Mouse (Mus musculus) hindbrain, embryonic 11.5 days (tissue): ENCODE results near the gene Acer2. TPM values are rescaled to one million over a fixed set of nuclear protein-coding genes. Genes with fewer than 3 reads are reported as not detected.

Experiments
- ATAC-seq: fragments of 200-750 bp; cut with Nextera tagmentation; 2 replicates; pipeline ENCODE4 v1.8.0; 2017; ENCODE audit warnings: mild to moderate bottlenecking, moderate TSS enrichment, moderate library complexity; ENCODE audit not compliant: low FRiP score
- DNase-seq: peaks from one replicate; pipeline ENCODE4 v3.0.0-alpha.2; 2015; ENCODE audit warnings: low spot score
- H3K27ac ChIP-seq: fragments of 300-500 bp; sonication (generic); 2 replicates; pipeline ENCODE4 v1.5.1; 2014; ENCODE audit warnings: mild to moderate bottlenecking, low read depth, low read length
- H3K27me3 ChIP-seq: fragments of 300-500 bp; sonication (generic); 2 replicates; pipeline ENCODE4 v1.6.1; 2014; ENCODE audit warnings: mild to moderate bottlenecking, low read length, moderate library complexity, mixed read lengths; ENCODE audit not compliant: control insufficient read depth, insufficient read depth
- H3K36me3 ChIP-seq: fragments of 300-500 bp; sonication (generic); 2 replicates; pipeline ENCODE4 v1.6.1; 2014; ENCODE audit warnings: mild to moderate bottlenecking, low read length, moderate library complexity, mixed read lengths; ENCODE audit not compliant: control insufficient read depth, insufficient read depth
- H3K4me1 ChIP-seq: fragments of 300-500 bp; sonication (generic); replicated peaks from 2 replicates; pipeline ENCODE4 v1.6.1; 2014; ENCODE audit warnings: low read length, mixed read lengths; ENCODE audit not compliant: control insufficient read depth, insufficient read depth
- H3K4me2 ChIP-seq: fragments of 300-500 bp; sonication (generic); replicated peaks from 2 replicates; pipeline ENCODE4 v1.6.1; 2014; ENCODE audit warnings: mild to moderate bottlenecking, low read depth, low read length
- H3K4me3 ChIP-seq: fragments of 300-500 bp; sonication (generic); 2 replicates; pipeline ENCODE4 v1.5.1; 2014; ENCODE audit warnings: low read depth, low read length
- H3K9ac ChIP-seq: fragments of 300-500 bp; sonication (generic); 2 replicates; pipeline ENCODE4 v1.6.1; 2014; ENCODE audit warnings: low read depth, low read length
- H3K9me3 ChIP-seq: fragments of 300-500 bp; sonication (generic); 2 replicates; pipeline ENCODE4 v1.6.1; 2016; ENCODE audit warnings: low read length; ENCODE audit not compliant: control insufficient read depth
- WGBS: fragments of 180-500 bp; shearing (Covaris S2); extraction: QIAGEN DNeasy Blood & Tissue Kit; methylation state at CpG from one replicate; pipeline ENCODE4 v1.1.7; 2014; 5-methylcytosine and 5-hydroxymethylcytosine counted together
- polyA plus RNA-seq: library from polyadenylated mRNA; unstranded; fragments of >200 nt; fragmentation: Nextera tagmentation; extraction: Ambion mirVana; gene quantifications from 2 replicates; pipeline ENCODE4 v1.2.1, GENCODE M21; 2014

The Acer2 gene
- polyA plus RNA-seq, 1 experiment from 2014 or later, result 11.0 TPM

DNA sequence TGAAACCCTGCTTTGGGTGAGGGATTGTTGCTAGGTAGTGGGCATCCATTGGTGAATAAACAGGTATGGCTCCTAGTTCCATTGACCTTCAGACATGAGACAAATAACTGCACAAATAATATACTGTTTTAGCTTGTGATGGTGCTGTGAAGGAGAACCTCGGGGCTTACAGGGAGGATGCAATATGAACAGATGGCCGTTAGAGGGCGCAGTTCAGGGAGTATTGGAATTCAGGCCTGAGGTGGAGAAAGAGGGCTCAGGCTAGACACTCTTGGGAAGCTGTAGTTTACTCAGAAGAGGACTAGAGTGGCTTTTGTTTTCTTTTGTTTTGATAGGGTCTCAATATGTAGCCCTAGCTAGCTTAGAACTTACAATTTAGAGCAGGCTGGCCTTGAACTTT, 30.8 kb downstream of the Acer2 start:
- 31% methylated on average over 3 of the region's 3 CpGs for WGBS
- DNase-seq (peak; percentile 21), ATAC-seq (no peak)
- H3K4me1 ChIP-seq, result no peaks in the 10 kb centered on the region
- no peak overlapping the region for H3K27ac ChIP-seq
- H3K4me3 ChIP-seq, result no peak overlapping the region
- H3K36me3 ChIP-seq, result no peaks in the 10 kb centered on the region
- no peaks in the 10 kb centered on the region for H3K9me3 ChIP-seq
- H3K4me2 ChIP-seq, result no peak overlapping the region
- no peak overlapping the region for H3K9ac ChIP-seq
- no peaks in the 10 kb centered on the region for H3K27me3 ChIP-seq

DNA sequence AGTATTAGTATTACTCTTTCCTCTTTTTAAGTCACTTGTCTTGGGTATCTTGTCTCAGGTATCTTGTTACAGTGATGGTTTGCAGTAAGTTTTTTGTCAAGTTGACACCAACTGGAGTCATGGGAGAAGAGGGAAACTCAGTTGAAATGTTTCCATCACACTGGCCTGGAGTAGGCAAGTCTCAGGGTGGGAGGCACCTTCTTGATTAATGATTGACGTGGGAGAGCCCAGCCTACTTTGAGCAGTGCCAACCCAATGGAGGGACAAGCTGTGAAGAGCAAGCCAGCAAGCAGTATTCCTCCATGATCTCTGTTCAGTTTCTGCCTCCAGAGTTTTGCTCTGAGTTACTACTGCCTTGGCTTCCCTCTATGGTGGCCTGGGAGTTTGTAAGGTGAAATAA, 31.7 kb downstream of the Acer2 start:
- Histone ChIP-seq H3K9me3 (no peaks in the 10 kb centered on the region), H3K27ac (no peak overlapping the region), H3K36me3 (no peaks in the 10 kb centered on the region), H3K4me2 (no peak overlapping the region), H3K4me3 (no peak overlapping the region), H3K4me1 (no peaks in the 10 kb centered on the region), H3K9ac (no peak overlapping the region), H3K27me3 (no peaks in the 10 kb centered on the region)
- ATAC-seq (no peak), DNase-seq (no peak)
- WGBS, result 84% methylated on average over 1 of the region's 1 CpGs

DNA sequence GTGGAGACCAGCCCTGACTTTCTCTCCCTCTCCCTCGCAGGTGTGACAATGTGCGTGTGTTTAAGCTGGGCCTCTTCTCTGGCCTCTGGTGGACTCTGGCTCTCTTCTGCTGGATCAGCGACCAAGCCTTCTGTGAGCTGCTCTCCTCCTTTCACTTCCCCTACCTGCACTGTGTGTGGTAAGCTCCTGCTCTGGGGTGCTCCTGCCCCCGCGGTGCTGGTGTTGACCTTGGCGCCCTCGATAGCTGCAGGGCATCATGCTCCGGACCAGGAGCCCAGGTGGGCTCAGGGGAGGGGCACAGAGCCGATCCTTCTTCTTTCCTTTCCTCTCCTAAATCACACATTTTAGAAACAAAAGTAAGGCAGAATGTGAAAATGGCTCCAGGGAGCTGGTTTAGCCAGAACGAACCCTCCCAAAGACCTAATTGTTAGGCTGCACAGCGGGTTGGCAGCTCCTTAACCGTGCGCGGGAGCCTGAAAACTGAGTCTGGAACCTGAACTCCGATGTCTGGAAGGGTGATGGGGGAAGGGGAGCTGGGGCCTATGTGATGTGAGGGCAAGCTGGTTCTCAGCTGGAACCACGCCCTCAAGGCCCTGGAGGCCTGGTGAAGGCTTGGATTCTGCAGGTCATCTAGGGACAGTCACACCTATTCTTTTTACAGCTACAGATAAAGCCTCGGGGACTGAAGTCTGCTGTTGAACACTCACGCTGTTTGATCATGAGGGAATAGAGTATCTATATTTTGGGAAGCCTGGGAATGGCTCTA, 37.6 kb downstream of the Acer2 start:
- no peaks in the 10 kb centered on the region for H3K4me1 ChIP-seq
- ATAC-seq (no peak), DNase-seq (peak; percentile 38)
- H3K4me3 ChIP-seq, result no peak overlapping the region
- no peaks in the 10 kb centered on the region for H3K9me3 ChIP-seq
- H3K27me3 ChIP-seq, result no peaks in the 10 kb centered on the region
- H3K27ac ChIP-seq, result no peak overlapping the region
- no peak overlapping the region for H3K4me2 ChIP-seq
- no peak overlapping the region for H3K9ac ChIP-seq
- H3K36me3 ChIP-seq, result no peaks in the 10 kb centered on the region
- WGBS, result 12% methylated on average over 18 of the region's 18 CpGs

DNA sequence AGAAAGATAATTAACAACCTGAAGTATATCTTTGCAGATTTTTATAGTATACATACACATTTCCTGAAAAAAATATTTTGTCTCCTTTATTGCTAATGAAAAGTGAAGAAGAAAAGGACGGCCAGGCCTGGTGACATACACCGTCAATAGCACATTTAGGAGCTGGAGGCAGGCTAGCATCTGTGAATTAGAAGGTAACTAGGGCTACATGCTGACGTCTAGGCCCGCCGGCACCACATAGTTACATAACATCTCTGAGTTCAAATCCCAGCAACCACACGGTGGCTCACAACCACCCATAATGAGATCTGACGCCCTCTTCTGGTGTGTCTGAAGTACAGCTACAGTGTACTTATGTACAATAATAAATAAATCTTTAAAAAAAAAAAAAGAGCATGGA, 38.6 kb downstream of the Acer2 start:
- H3K27me3 ChIP-seq, result no peaks in the 10 kb centered on the region
- no peak for ATAC-seq
- no peak overlapping the region for H3K4me2 ChIP-seq
- H3K4me3 ChIP-seq, result no peak overlapping the region
- H3K27ac ChIP-seq, result no peak overlapping the region
- no peaks in the 10 kb centered on the region for H3K9me3 ChIP-seq
- DNase-seq, result no peak
- 74% methylated on average over 7 of the region's 7 CpGs for WGBS
- H3K36me3 ChIP-seq, result no peaks in the 10 kb centered on the region
- H3K9ac ChIP-seq, result no peak overlapping the region
- H3K4me1 ChIP-seq, result no peaks in the 10 kb centered on the region

DNA sequence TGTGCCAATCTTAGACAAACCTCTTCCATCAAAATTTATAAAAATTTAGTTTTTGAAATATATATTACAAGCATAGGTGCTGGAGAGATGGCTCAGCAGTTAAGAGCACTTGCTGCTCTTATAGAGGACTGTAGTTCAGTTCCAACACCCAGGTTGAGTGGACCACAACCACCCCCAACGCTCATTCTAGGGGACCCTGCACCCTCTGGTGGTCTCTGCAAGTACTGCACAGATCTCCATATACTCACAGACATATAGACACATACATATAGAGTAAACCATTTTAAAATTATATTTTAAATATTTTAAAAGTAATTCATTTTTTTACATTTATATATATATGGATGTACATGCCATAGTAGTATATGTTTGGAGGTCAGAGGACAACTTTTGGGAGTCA, 41.9 kb downstream of the Acer2 start:
- 63% methylated on average over 1 of the region's 1 CpGs for WGBS
- ATAC-seq (no peak), DNase-seq (no peak)
- no peak overlapping the region for H3K9ac ChIP-seq
- no peaks in the 10 kb centered on the region for H3K36me3 ChIP-seq
- H3K4me1 ChIP-seq, result no peaks in the 10 kb centered on the region
- no peak overlapping the region for H3K4me2 ChIP-seq
- H3K9me3 ChIP-seq, result no peaks in the 10 kb centered on the region
- no peak overlapping the region for H3K27ac ChIP-seq
- no peaks in the 10 kb centered on the region for H3K27me3 ChIP-seq
- no peak overlapping the region for H3K4me3 ChIP-seq

DNA sequence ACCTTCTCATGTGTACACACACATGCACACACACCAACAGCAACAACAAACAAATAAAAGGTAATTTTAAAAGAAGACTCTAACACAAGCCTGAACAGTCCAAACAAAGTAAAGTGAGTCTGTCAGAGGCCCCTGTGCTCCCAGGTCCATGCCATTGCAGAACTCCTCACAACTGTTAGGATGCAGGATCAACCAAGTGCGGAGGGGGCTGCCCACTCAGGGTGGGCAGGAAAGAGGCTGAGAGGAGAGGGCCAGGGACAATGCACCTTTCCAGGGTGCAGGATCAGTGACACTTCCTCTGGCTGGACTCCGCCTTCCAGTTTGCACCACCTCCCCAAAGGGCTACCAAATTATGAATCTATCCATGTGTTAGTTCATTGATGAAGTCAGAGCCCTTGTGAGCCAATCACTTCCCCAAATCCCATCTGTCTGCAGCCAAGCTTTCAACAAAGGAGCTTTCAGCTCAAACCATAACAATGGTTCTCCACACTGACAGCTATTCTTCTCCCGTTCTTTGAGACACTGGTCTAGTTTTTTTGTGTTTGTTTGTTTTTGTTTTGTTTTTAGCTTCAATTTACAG, 49.4 kb downstream of the Acer2 start:
- WGBS, result 61% methylated on average over 3 of the region's 3 CpGs
- Histone ChIP-seq H3K9me3 (no peaks in the 10 kb centered on the region), H3K27ac (no peak overlapping the region), H3K4me2 (no peak overlapping the region), H3K9ac (no peak overlapping the region), H3K27me3 (no peaks in the 10 kb centered on the region), H3K4me3 (no peak overlapping the region), H3K4me1 (no peaks in the 10 kb centered on the region), H3K36me3 (no peaks in the 10 kb centered on the region)
- peak; percentile 34 for DNase-seq
- peak; percentile 38; the same call in 1 of the 2 replicates for ATAC-seq

DNA sequence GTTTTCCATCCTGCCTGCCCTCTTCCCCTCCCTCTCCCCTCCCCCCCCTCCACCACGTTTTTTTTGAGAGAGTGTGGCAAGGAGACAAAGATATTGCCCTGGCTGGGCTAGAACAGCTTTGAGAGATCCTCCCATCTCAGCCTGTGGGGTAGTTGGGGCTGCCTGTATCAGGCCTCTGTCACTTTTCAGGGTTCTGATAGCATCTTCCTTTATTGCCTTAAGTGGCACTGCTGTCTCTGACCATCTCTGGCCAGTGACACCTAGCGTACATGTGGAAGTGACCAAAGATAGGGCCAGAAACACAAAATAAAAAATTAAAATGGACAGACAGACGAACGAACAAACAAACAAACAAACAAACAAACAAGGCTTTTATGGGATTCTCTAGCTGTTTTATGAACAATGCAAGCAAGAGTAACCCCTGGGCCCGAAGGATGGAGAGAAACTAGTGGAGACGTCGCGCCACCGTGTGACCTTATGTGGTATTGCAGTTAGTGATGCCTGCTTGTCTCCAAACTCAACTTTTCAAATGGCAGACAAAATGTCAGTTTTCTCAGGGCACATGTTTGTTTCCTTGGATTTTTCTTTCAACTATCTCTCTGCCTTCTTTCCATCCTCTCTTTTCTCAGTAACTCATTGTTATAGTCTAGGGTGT, 50.7 kb downstream of the Acer2 start:
- no peak overlapping the region for H3K4me2 ChIP-seq
- no peak overlapping the region for H3K4me3 ChIP-seq
- H3K9ac ChIP-seq, result 0 out of 2 replicates have a peak overlapping the region, but pooled peaks have one; percentile 16
- no peaks in the 10 kb centered on the region for H3K27me3 ChIP-seq
- no peak overlapping the region for H3K27ac ChIP-seq
- 10% methylated on average over 9 of the region's 9 CpGs for WGBS
- no peaks in the 10 kb centered on the region for H3K4me1 ChIP-seq
- no peaks in the 10 kb centered on the region for H3K36me3 ChIP-seq
- no peaks in the 10 kb centered on the region for H3K9me3 ChIP-seq
- peak; percentile 57; the same call in 1 of the 2 replicates for ATAC-seq
- peak; percentile 91 for DNase-seq

DNA sequence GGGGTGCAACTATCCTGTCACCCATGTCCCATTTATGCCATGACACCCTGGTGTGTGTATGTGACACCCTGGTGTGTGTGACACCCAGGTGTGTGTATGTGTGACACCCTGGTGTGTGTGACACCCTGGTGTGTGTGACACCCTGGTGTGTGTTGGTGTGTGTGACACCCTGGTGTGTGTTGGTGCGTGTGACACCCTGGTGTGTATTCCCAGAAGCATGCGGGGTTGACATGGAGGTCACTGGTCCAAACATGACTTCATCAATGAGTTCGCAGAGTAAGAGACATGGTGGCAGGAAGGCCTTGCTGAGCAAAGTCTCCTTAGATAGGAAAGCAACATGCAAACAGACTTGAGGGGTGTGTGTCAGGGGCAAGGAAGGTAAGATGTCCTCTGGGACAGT, 52.8 kb downstream of the Acer2 start:
- 90% methylated on average over 3 of the region's 3 CpGs for WGBS
- no peak overlapping the region for H3K9ac ChIP-seq
- H3K4me1 ChIP-seq, result no peaks in the 10 kb centered on the region
- no peak overlapping the region for H3K4me2 ChIP-seq
- ATAC-seq, result no peak
- no peak overlapping the region for H3K27ac ChIP-seq
- no peak overlapping the region for H3K4me3 ChIP-seq
- no peaks in the 10 kb centered on the region for H3K36me3 ChIP-seq
- H3K9me3 ChIP-seq, result no peaks in the 10 kb centered on the region
- no peaks in the 10 kb centered on the region for H3K27me3 ChIP-seq
- no peak for DNase-seq
